Mouse (Mus musculus): ENCODE measurements around the gene Hist2h3b. TPM values are rescaled to one million over a fixed set of nuclear protein-coding genes. Genes with fewer than 3 reads are reported as not detected.

Hist2h3b gene
- polyA plus RNA-seq, 1 experiment from 2014 or later, result 28.3 TPM

DNA sequence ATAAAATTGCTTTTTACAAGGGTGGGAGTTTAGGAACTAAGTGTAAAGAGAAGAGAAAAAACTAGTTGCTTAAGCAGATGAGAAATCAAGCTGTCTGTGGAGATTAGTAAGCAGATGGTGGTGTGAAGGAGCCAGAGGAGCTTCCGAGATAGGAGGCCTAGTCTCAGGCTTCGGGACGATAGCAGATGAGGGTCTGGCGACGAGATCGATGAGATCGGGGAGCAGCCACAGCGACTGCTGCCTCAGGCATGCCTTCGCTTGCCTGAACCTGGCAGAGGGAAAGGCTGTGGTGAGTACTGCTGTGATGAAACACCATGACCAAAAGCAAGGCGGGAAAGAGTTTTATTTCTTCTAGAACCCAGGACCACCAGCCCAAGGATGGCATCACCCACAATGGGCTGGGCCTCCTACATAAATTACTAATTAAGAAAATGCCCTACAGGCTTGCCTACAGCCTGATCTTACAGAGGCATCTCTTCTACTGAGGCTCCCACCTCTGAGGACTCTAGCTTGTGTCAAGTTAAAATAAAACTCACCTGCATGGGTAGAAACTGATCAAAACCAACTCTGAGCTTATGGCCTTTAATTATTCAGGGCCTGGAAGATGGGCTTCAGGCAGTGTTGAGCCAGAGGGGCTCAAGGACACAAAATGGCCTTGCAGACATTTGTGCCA, 13.6 kb upstream of the Hist2h3b start:
- WGBS, result 23% methylated on average over 10 of the region's 10 CpGs
- H3K4me1 ChIP-seq, result peaks cover 10% of the 10 kb centered on the region
- ATAC-seq (ENCODE audit: extremely low read depth, insufficient number of reproducible peaks, low FRiP score, low TSS enrichment), result no peak
- H3K27me3 ChIP-seq (replicated peaks), result no peaks in the 10 kb centered on the region
- H3K9me3 ChIP-seq, result no peaks in the 10 kb centered on the region
- peak overlapping the region; percentile 53 for H3K9ac ChIP-seq
- no peak overlapping the region for H3K27ac ChIP-seq (replicated peaks)
- H3K36me3 ChIP-seq, result no peaks in the 10 kb centered on the region
- no peak overlapping the region for H3K4me3 ChIP-seq
- H3K4me2 ChIP-seq, result peak overlapping the region; percentile 6; the same call in 1 of the 2 replicates

GRCm38 (mm10) chr3:96255926-96256593, 12.4 kb upstream of the Hist2h3b start:
- H3K4me2 ChIP-seq, result no peak overlapping the region
- peaks cover 4% of the 10 kb centered on the region for H3K4me1 ChIP-seq
- H3K4me3 ChIP-seq, result no peak overlapping the region
- no peak for ATAC-seq (ENCODE audit: extremely low read depth, insufficient number of reproducible peaks, low FRiP score, low TSS enrichment)
- no peak overlapping the region for H3K9ac ChIP-seq
- no peaks in the 10 kb centered on the region for H3K27me3 ChIP-seq (replicated peaks)
- WGBS, result 71% methylated on average over 5 of the region's 5 CpGs
- no peaks in the 10 kb centered on the region for H3K9me3 ChIP-seq
- H3K27ac ChIP-seq (replicated peaks), result no peak overlapping the region
- no peaks in the 10 kb centered on the region for H3K36me3 ChIP-seq

DNA sequence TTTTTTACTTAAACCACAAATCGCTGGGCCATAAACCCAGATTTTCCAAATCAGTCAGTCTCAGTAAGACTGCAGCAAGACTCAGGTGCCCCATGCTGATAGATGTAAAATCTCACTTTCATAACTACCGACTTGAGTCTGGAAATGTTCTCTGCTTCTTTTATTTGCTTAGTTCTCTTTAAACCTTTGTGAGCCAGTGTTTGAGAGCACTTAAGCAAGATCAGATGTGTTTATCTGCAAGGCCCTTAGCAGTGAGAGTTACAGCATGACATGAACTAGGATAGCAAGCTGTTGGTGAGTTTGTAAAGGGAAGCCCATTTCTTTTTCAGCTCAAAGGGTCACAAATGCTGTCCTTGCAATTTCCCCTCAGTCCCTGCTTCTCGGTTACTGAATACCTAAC, 11.3 kb upstream of the Hist2h3b start:
- no peak for ATAC-seq (ENCODE audit: extremely low read depth, insufficient number of reproducible peaks, low FRiP score, low TSS enrichment)
- 71% methylated on average over 3 of the region's 3 CpGs for WGBS

GRCm38 (mm10) chr3:96260220-96260619, 8.2 kb upstream of the Hist2h3b start:
- Histone ChIP-seq H3K9ac (no peak overlapping the region), H3K27me3 (replicated peaks) (no peaks in the 10 kb centered on the region), H3K4me1 (peaks cover 30% of the 10 kb centered on the region), H3K9me3 (no peaks in the 10 kb centered on the region), H3K4me3 (no peak overlapping the region), H3K4me2 (no peak overlapping the region), H3K36me3 (no peaks in the 10 kb centered on the region), H3K27ac (replicated peaks) (no peak overlapping the region)
- WGBS, result 83% methylated on average over 5 of the region's 5 CpGs
- ATAC-seq (ENCODE audit: extremely low read depth, insufficient number of reproducible peaks, low FRiP score, low TSS enrichment), result no peak

More for the DNA sequence above, 11.3 kb upstream of the Hist2h3b start:
- H3K4me1 ChIP-seq, result peaks cover 15% of the 10 kb centered on the region
- H3K4me2 ChIP-seq, result no peak overlapping the region
- H3K9me3 ChIP-seq, result no peaks in the 10 kb centered on the region
- 0 out of 2 replicates have a peak overlapping the region, but pooled peaks have one; percentile 14 for H3K9ac ChIP-seq
- H3K27me3 ChIP-seq (replicated peaks), result no peaks in the 10 kb centered on the region
- H3K27ac ChIP-seq (replicated peaks), result no peak overlapping the region
- H3K4me3 ChIP-seq, result no peak overlapping the region
- no peaks in the 10 kb centered on the region for H3K36me3 ChIP-seq

GRCm38 (mm10) chr3:96261623-96262022, 6.8 kb upstream of the Hist2h3b start:
- Histone ChIP-seq H3K9ac (peak overlapping the region; percentile 94), H3K4me1 (peaks cover 31% of the 10 kb centered on the region), H3K4me3 (peak overlapping the region; percentile 58), H3K4me2 (peak overlapping the region; percentile 85), H3K9me3 (no peaks in the 10 kb centered on the region), H3K27ac (replicated peaks) (peak overlapping the region; percentile 96), H3K27me3 (replicated peaks) (no peaks in the 10 kb centered on the region), H3K36me3 (no peaks in the 10 kb centered on the region)
- ATAC-seq (ENCODE audit: extremely low read depth, insufficient number of reproducible peaks, low FRiP score, low TSS enrichment), result no peak
- WGBS, result 58% methylated on average over 3 of the region's 3 CpGs

DNA sequence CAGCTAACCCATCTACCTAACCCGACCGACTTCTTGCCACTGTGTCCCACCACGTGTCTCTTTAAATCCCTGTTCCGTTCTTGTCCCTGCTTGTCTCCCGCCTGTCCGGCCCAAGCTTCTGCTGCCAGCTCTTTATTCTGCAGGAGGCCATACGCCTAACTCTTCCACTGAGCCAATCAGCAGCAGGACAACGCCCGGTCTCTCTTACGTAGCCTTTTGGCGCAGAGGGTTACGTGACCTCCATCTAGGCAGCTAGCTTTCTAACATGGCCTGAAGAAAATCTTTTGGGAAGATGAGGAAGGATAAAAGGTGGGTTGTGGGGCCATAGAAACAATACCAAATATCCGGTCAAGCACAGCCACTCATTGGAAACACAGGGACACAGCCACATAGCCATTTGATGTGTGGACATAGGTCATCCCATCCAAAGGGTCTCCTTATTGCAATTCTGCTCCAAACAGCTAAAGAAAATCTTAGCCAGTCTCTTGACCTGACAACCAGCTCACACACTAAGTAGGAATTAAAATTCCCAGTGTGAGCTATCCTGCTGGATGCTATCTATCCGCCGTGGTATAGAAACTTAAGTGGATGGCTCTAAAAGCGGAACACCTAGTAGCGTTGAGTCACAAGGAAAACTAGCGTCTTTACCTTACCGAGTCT, 6.1 kb upstream of the Hist2h3b start:
- Histone ChIP-seq H3K27me3 (replicated peaks) (no peaks in the 10 kb centered on the region), H3K4me2 (peak overlapping the region; percentile 85), H3K4me3 (peak overlapping the region; percentile 58), H3K27ac (replicated peaks) (peak overlapping the region; percentile 96), H3K36me3 (no peaks in the 10 kb centered on the region), H3K4me1 (peaks cover 31% of the 10 kb centered on the region), H3K9me3 (no peaks in the 10 kb centered on the region), H3K9ac (peak overlapping the region; percentile 94)
- under 1% methylated on average over 19 of the region's 19 CpGs for WGBS
- ATAC-seq (ENCODE audit: extremely low read depth, insufficient number of reproducible peaks, low FRiP score, low TSS enrichment), result peak; percentile 81

DNA sequence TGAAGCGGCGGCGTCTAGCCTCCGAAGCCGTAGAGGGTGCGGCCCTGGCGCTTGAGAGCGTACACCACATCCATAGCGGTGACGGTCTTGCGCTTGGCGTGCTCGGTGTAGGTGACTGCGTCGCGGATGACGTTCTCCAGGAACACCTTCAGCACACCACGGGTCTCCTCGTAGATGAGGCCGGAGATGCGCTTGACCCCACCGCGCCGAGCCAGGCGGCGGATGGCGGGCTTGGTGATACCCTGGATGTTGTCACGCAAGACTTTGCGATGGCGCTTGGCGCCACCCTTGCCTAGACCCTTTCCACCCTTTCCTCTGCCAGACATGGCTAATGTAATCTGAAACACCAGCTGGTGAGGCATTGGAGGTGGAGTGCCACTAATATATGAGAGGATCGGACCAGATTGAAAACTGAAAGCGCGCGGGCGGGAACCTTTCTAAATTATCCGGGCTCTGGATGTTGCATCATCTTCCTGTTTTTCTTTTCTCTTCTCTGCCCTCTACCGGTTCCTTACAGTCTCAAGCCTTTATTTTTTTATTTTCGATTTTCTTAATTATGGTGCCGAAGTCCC, 5.4 kb upstream of the Hist2h3b start, which contains the start of gene Hist2h4:
Gene Hist2h4, minus strand, starts transcription at position 333 of the 572 bp plus-strand sequence.
- ATAC-seq (ENCODE audit: extremely low read depth, insufficient number of reproducible peaks, low FRiP score, low TSS enrichment), result peak; percentile 54; the same call in 1 of the 2 replicates
- WGBS, result under 1% methylated on average over 40 of the region's 40 CpGs
- no peaks in the 10 kb centered on the region for H3K36me3 ChIP-seq
- peaks cover 37% of the 10 kb centered on the region for H3K4me1 ChIP-seq
- H3K4me3 ChIP-seq, result peak within 1 kb of the TSS; percentile 58
- peak within 1 kb of the TSS; percentile 94 for H3K9ac ChIP-seq
- no peaks in the 10 kb centered on the region for H3K27me3 ChIP-seq (replicated peaks)
- H3K27ac ChIP-seq (replicated peaks), result peak within 1 kb of the TSS; percentile 96
- peak within 1 kb of the TSS; percentile 85 for H3K4me2 ChIP-seq
- no peaks in the 10 kb centered on the region for H3K9me3 ChIP-seq

DNA sequence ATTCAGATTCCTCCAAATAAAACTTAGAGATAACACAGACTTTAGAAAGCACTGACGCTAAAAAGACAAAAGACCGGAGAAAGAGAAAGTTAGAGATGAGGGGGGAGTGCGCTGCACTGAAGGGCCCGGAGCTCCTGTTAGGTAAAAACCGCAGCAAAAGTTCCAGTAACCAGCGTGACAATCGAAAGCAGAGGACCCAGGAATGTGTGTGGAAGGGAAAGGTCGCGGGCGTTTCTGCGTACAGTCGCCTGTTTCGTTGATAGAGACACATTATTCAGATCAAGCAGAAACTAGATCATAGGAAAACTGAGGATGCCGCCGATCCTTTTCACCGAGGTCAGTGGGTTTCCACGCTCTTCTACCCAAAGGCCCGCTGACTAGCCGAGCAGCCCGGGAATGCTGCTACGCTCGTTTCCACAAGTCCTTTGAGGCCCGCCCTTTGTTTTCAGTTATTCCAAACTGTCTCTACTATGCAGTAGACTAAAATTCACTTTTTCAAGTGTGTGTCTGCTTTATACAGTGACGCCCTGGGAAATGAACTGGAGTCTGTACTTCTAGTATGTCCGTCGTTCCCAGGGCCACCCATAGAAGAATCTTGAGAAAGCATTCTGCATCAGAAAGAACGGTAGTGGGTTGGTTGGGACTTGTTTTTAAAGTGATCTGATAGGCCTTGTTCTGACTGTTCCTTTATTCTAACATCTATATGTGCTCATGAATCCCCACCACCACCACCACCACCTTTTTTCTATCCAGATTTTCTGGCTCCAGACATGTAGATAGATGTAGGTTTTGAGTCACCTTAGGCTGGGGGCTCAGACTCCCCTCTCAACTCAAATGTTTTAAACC, 4.7 kb upstream of the Hist2h3b start:
- Histone ChIP-seq H3K4me3 (peak overlapping the region; percentile 58), H3K27ac (replicated peaks) (peak overlapping the region; percentile 96), H3K36me3 (no peaks in the 10 kb centered on the region), H3K4me1 (peaks cover 39% of the 10 kb centered on the region), H3K9me3 (no peaks in the 10 kb centered on the region), H3K9ac (peak overlapping the region; percentile 94), H3K4me2 (peak overlapping the region; percentile 85), H3K27me3 (replicated peaks) (no peaks in the 10 kb centered on the region)
- 8% methylated on average over 27 of the region's 27 CpGs for WGBS
- ATAC-seq (ENCODE audit: extremely low read depth, insufficient number of reproducible peaks, low FRiP score, low TSS enrichment), result no peak

- Histone ChIP-seq H3K4me2 (peak overlapping the region; percentile 85), H3K9me3 (no peaks in the 10 kb centered on the region), H3K36me3 (no peaks in the 10 kb centered on the region), H3K27ac (replicated peaks) (peak overlapping the region; percentile 96), H3K4me3 (peak overlapping the region; percentile 58), H3K4me1 (peaks cover 41% of the 10 kb centered on the region), H3K27me3 (replicated peaks) (no peaks in the 10 kb centered on the region), H3K9ac (peak overlapping the region; percentile 94)
- no peak for ATAC-seq (ENCODE audit: extremely low read depth, insufficient number of reproducible peaks, low FRiP score, low TSS enrichment)
- 72% methylated on average over 7 of the region's 7 CpGs for WGBS
Observed at GRCm38 (mm10) chr3:96264404-96264949, 4.0 kb upstream of the Hist2h3b start.

GRCm38 (mm10) chr3:96266132-96266710, 2.2 kb upstream of the Hist2h3b start:
- H3K9ac ChIP-seq, result no peak overlapping the region
- peaks cover 43% of the 10 kb centered on the region for H3K4me1 ChIP-seq
- H3K9me3 ChIP-seq, result no peaks in the 10 kb centered on the region
- H3K4me3 ChIP-seq, result no peak overlapping the region
- H3K4me2 ChIP-seq, result no peak overlapping the region
- no peaks in the 10 kb centered on the region for H3K27me3 ChIP-seq (replicated peaks)
- no peak overlapping the region for H3K27ac ChIP-seq (replicated peaks)
- H3K36me3 ChIP-seq, result no peaks in the 10 kb centered on the region
- no peak for ATAC-seq (ENCODE audit: extremely low read depth, insufficient number of reproducible peaks, low FRiP score, low TSS enrichment)
- WGBS, result 61% methylated on average over 8 of the region's 8 CpGs

All from heart, embryonic 13.5 days (tissue).